Comparison of ENCODE assay signal across 13 mouse cellular contexts in the genomic region with DNA sequence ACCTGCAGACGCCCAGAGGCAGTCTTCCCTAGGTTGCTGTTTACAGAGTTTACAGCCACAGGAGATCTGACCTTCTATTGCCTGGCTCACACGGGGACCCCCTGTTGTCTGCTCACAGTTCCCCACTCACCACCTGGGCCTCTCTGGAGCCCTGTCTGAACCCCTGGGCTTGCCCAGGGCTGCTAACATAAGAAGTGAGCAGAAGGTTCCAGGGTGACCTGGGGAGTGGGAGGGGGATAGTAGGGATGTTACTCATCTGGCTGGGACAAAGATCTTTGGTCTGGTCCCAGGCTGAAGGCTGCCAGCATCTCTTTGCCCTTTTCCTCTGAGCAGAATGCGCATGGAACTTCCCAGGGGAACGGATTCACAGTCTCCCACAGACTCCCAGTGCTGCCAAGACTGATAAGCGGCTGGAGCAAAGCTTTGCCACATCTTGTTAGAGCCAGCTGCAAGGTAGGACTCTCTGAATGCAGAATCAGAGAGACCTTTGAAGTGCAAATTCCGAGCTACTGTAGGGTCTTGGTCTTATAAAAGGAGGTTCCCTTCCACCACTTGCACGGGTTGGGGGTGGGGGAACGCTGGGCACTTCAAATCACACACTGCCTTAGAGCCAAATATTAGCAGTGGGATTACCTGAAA.
DNase-seq lines count a peak whose midpoint lies in the region; ATAC-seq lines count a peak whose summit lies in the region.
"Had no signal": no experiment of that assay in that cellular context is flagged by ENCODE, and none has a peak within 500 bp of the region (broad histone marks: within the 10 kb centered on the region; RNA-seq: fewer than 3 reads in every experiment).

No protein-coding gene starts in this region.

- peak; percentile 72 for ATAC-seq in frontal cortex, adult (ENCODE audit: low TSS enrichment)
- ATAC-seq: activated CD4-positive, CD25-positive, alpha-beta regulatory T cell, adult 4 months had no signal

- DNase-seq in frontal cortex, postnatal 36 days (ENCODE audit: low spot score in 2 of 2): no peak
- DNase-seq in MN1 (ENCODE audit: low spot score): peak; percentile 33
- DNase-seq in heart, adult 9 months (ENCODE audit: low spot score in 2 of 2): peak; percentile 18 to 27
- peak; percentile 46 for DNase-seq in heart, postnatal 4 days
- DNase-seq in cerebellum, adult 9-10 months: no peak
- DNase-seq in yolk sac, embryonic 10.5 days (ENCODE audit: low spot score): no peak
- DNase-seq in layer of hippocampus, adult 11-12 months (ENCODE audit: low spot score): no peak
- DNase-seq: B cell, adult 2 months; cerebellum, adult 11 months; retina, postnatal 1 day; thymus, adult 18-20 months had no signal

Comparison
In these comparisons a context has a peak if more than half of its experiments do, and no peak if none do; other contexts are left out.
1. DNase-seq: peak in MN1 (single experiment), heart, adult 9 months (2 of 2) and heart, postnatal 4 days (single experiment); none in frontal cortex, postnatal 36 days (0 of 2), cerebellum, adult 9-10 months (single experiment), yolk sac, embryonic 10.5 days (single experiment) and layer of hippocampus, adult 11-12 months (single experiment).